Mouse (Mus musculus) macrophage (primary cell): ENCODE results near the gene Begain. TPM values are rescaled to one million over a fixed set of nuclear protein-coding genes. Genes with fewer than 3 reads are reported as not detected.

Experiments
- H3K27ac ChIP-seq: fragments of 350-480 bp; formaldehyde crosslinking; 2 replicates; pipeline ENCODE4 v1.9.0; 2021
- H3K36me3 ChIP-seq: fragments of 350-480 bp; formaldehyde crosslinking; 2 replicates; pipeline ENCODE4 v1.9.0; 2021; ENCODE audit errors: inconsistent target
- H3K4me3 ChIP-seq: fragments of 350-480 bp; formaldehyde crosslinking; 2 replicates; pipeline ENCODE4 v1.9.0; 2021; ENCODE audit errors: inconsistent target
- H3K79me2 ChIP-seq: fragments of 350-480 bp; formaldehyde crosslinking; 2 replicates; pipeline ENCODE4 v1.9.0; 2021; ENCODE audit errors: inconsistent target
- WGBS: methylation state at CpG from one replicate; pipeline ENCODE4 v1.1.7; 2026; ENCODE audit warnings: inconsistent platforms; ENCODE audit not compliant: missing documents; 5-methylcytosine and 5-hydroxymethylcytosine counted together
- polyA plus RNA-seq: library from polyadenylated mRNA; stranded (reverse); fragments of 250-400 nt; gene quantifications from 3 replicates; pipeline ENCODE4 v1.2.4, GENCODE M21; 2018; ENCODE audit warnings: inconsistent platforms

Gene Begain
- polyA plus RNA-seq, 1 experiment from 2014 or later = not detected

- Histone ChIP-seq H3K27ac (no peak overlapping the region), H3K4me3 (no peak overlapping the region), H3K36me3 (no peaks in the 10 kb centered on the region), H3K79me2 (no peaks in the 10 kb centered on the region)
- WGBS = 22% methylated on average over 2 of the region's 2 CpGs
Measured at GRCm38 (mm10) chr12:109074777-109075285, 6.8 kb upstream of the Begain start.

DNA sequence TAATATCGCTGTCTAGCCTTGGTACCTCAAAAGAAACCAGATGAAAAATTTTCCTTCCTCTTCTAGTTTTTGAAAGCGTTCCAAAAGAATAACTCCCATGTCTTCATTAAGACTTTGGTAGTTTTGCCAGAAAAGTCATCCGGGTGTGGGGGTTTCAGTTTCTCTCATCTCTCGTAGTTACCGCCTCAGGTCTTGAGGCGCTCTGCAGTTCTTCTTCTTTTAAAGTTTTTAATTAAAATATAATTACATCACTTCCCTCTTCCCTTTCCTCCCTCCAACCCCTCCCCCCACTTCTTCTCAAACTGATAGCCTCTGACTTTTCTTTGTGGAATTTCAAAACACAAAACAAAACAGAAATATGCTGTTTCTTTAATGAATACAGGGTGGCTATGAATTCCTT lies 6.1 kb upstream of the Begain start:
- Histone ChIP-seq H3K4me3 (no peak overlapping the region), H3K27ac (no peak overlapping the region), H3K36me3 (no peaks in the 10 kb centered on the region), H3K79me2 (no peaks in the 10 kb centered on the region)
- 3% methylated on average over 6 of the region's 6 CpGs for WGBS

DNA sequence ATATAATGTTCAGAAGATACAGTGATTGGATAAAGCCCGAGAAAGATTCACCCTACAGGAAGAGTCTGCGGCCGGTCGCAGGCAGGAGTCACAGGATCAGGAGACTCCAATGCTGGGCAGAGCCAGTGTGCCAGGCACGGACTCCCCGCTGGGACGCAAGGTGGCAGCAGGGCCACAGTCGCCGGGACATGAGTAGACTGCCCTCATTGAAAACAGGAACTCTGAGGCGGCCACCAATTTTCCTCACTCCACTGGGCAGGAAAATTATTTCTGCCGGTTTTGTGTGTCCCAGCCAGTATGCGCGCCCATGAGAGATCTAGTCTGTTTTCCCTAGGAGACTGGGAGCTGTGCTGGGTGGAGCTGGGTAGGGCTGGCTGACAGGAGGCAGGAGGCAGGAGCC lies 3.2 kb upstream of the Begain start:
- Histone ChIP-seq H3K4me3 (no peak overlapping the region), H3K79me2 (no peaks in the 10 kb centered on the region), H3K27ac (no peak overlapping the region), H3K36me3 (no peaks in the 10 kb centered on the region)
- WGBS = 41% methylated on average over 13 of the region's 13 CpGs

- WGBS = 7% methylated on average over 2 of the region's 2 CpGs
- Histone ChIP-seq H3K36me3 (no peaks in the 10 kb centered on the region), H3K79me2 (no peaks in the 10 kb centered on the region), H3K4me3 (no peak overlapping the region), H3K27ac (no peak overlapping the region)
Measured at GRCm38 (mm10) chr12:109069751-109070150, 1.7 kb upstream of the Begain start.

DNA sequence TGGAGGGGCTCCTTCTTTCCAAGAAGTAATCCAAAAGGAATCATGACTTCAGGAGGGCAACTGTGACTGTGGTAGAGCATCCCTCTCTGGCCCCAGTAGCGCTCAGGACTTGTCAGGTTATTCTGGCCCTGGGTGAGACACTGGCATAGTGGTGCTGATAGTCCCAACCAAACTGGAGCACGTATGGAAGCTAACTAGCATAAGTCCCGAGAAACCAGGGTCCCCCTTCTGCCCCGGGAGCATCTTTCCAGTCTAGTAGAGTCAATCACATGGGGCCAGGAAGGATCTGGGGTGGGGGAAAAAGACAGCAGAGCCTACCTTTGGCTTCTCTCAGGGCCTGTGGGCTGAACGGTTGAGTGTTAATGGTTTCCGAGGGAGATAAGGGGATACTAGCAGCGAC lies 721 bp upstream of the Begain start:
- WGBS = 85% methylated on average over 7 of the region's 7 CpGs
- Histone ChIP-seq H3K36me3 (no peaks in the 10 kb centered on the region), H3K4me3 (no peak overlapping the region), H3K79me2 (no peaks in the 10 kb centered on the region), H3K27ac (no peak overlapping the region)

GRCm38 (mm10) chr12:109067561-109068135 lies 369 bp downstream of the Begain start:
- Histone ChIP-seq H3K79me2 (no peaks in the 10 kb centered on the region), H3K27ac (no peak overlapping the region), H3K36me3 (no peaks in the 10 kb centered on the region), H3K4me3 (no peak overlapping the region)
- 3% methylated on average over 53 of the region's 59 CpGs for WGBS

DNA sequence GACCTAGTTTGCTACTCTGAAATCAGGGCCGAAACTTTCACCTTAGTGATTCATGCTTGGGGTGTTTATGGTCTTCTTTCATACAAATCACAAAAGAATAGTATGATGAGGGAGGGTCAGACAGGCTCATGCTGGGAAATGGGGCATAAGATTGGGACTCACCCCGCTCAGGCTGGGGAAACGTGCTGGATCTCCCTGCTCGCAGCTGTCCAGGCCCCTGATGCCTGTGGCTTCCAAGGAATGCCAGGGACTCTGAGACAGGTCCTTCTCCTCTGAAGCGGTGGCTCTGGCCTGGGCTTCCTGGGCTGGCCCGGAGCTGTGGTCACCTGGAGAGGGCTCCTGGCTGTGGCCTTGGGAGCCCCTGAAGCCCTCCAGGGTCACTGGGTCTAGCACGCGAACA lies 9.4 kb downstream of the Begain start:
- H3K36me3 ChIP-seq = no peaks in the 10 kb centered on the region
- no peak overlapping the region for H3K4me3 ChIP-seq
- H3K79me2 ChIP-seq = no peaks in the 10 kb centered on the region
- WGBS = 93% methylated on average over 8 of the region's 8 CpGs
- no peak overlapping the region for H3K27ac ChIP-seq

DNA sequence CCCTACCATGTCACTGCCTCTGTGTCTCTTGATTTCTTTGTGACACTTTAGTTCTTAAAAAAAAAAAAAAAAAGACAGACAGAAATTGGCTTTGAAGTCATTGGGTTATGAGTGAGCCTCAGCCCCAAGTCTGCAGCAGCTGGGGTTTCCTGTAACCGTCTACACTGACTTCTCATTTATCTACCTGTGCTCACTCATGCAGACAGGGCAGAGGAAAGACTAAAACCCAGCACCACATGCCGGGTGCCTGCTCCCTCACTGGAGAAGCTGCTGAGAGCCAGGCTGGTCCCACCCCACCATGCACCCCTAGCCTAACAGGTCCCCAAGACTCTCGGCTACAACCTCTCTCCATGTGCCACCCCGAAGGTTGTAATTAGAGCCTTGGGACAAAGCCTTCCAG lies 10.3 kb downstream of the Begain start:
- Histone ChIP-seq H3K79me2 (no peaks in the 10 kb centered on the region), H3K4me3 (no peak overlapping the region), H3K36me3 (no peaks in the 10 kb centered on the region), H3K27ac (no peak overlapping the region)
- 37% methylated on average over 4 of the region's 4 CpGs for WGBS

DNA sequence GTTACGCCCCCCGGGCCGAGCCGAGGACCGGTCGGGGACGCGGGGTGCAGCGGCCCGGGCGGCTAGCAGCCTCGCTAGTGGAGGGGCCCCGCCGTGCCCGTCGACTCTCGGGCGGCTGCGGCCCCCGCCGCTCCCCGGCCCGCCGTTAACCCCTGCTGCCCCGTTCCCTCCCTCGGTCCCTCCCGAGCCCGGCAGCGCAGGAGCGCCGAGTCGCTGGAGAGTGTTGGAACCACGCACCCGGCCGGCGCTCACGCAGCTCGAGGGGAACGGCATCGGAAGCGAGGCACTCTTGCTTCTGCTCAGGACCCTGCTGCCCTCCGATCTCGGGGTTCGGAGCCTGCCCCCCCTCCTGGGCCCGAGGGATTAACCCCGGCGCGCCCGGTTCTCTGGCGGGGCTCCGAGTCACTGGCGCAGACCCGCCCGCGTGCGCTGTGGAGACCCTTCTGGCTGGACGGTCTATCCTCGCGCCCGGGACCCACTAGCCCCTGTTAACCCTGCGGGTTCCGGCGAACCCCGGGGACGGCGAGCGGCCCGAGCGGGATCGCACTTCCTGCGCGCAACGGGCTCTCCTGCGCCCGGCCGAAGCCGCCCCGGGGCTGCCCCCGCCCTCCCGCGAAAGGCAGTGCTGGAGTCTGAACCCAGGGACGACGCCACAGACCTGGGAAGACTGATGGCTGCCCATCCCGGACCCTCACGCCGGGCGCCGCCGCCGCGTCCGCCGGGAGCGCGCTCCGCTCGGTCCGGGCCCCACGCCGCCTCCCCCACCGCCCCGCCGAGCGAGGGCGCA lies 14.8 kb downstream of the Begain start:
- Histone ChIP-seq H3K36me3 (no peaks in the 10 kb centered on the region), H3K4me3 (no peak overlapping the region), H3K27ac (no peak overlapping the region), H3K79me2 (no peaks in the 10 kb centered on the region)
- WGBS = 2% methylated on average over 102 of the region's 105 CpGs

DNA sequence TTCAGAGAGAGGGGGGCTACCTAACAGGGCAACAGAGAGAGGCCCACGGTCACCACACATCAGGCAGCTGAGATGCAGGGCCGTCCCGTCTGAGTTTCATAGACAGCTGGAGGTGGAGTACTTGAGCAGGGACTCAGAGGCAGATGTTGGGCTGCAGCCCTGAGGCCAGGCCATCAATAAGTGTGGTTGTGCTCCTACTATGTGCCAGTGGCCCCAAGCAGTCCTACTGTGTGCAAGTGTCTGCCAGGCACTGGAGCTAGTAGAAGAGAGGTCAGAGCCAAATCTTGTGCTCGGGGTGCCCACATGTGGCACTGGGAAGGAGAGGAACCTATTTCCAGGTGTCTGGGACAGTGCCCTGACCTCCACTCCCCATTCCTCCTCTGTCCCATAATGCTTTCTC lies 18.1 kb downstream of the Begain start:
- WGBS = 100% methylated on average over 1 of the region's 4 CpGs
- H3K79me2 ChIP-seq = no peaks in the 10 kb centered on the region
- H3K4me3 ChIP-seq = no peak overlapping the region
- H3K27ac ChIP-seq = no peak overlapping the region
- H3K36me3 ChIP-seq = no peaks in the 10 kb centered on the region

DNA sequence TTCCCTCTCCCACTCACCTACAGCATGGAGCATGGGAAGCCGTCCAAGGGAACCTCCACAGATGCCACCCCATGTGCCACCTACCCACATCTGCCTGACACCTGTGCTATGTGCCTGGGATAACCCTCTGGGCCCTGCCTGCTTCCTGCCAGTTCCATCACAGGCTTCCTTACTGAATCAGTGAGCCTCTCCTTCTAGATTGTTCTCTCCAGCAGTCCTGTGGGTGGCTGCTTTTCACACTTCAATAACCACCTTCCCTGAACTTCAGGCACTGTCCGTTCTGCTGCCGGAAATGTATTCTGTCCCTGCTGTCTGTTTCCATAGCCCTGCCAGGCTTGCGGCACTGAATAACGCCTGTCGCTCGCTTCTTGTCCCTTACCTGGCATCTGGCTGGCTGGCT lies 22.4 kb downstream of the Begain start:
- no peaks in the 10 kb centered on the region for H3K36me3 ChIP-seq
- no peak overlapping the region for H3K4me3 ChIP-seq
- WGBS = 84% methylated on average over 7 of the region's 7 CpGs
- H3K79me2 ChIP-seq = no peaks in the 10 kb centered on the region
- no peak overlapping the region for H3K27ac ChIP-seq

DNA sequence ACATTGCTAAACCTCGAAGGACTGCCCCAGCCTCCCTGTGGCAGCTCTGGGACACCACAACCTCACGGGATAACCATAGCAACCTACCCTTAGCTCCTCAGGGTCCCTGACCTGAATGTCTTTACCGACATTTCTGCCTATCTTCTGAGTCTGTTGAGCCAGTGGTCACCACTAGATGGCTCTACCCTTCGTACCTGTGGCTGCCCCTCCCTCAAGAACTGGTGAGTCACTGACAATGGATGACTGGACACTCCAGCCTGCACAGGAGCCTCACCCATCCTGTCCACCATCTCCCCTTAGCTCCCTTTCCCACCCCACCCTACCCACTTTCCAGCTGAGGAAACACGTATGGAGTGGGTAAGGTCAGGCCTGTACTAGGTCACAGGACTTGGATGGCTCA lies 23.5 kb downstream of the Begain start:
- no peak overlapping the region for H3K4me3 ChIP-seq
- no peaks in the 10 kb centered on the region for H3K79me2 ChIP-seq
- H3K27ac ChIP-seq = no peak overlapping the region
- no peaks in the 10 kb centered on the region for H3K36me3 ChIP-seq
- WGBS = 26% methylated on average over 5 of the region's 5 CpGs

DNA sequence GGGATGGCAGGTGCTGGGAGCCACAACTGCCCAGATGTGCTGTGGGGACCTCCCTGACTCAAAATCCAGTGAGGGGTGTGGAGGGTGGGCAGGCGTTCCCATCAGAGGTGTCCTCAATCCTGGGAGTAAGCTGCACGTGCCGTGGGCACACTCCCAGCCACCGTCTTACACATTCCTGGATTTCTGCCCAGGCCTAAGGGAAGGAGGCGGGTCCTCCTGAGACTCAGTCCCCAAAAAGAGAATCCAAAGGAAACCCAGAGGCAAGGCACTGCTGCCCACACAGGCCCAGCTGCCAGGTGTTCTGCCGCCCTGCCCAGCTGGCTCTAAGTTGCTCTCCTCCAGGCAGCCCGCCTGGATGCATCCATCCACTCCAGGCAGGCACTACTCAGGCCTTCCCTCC lies 28.7 kb downstream of the Begain start:
- no peaks in the 10 kb centered on the region for H3K36me3 ChIP-seq
- no peak overlapping the region for H3K4me3 ChIP-seq
- WGBS = 86% methylated on average over 7 of the region's 7 CpGs
- no peaks in the 10 kb centered on the region for H3K79me2 ChIP-seq
- H3K27ac ChIP-seq = no peak overlapping the region

- H3K27ac ChIP-seq = no peak overlapping the region
- 78% methylated on average over 12 of the region's 14 CpGs for WGBS
- no peak overlapping the region for H3K4me3 ChIP-seq
- H3K79me2 ChIP-seq = no peaks in the 10 kb centered on the region
- H3K36me3 ChIP-seq = no peaks in the 10 kb centered on the region
Measured at GRCm38 (mm10) chr12:109038179-109038819, 29.7 kb downstream of the Begain start.

GRCm38 (mm10) chr12:109037026-109037425 lies 31.0 kb downstream of the Begain start:
- no peaks in the 10 kb centered on the region for H3K79me2 ChIP-seq
- H3K36me3 ChIP-seq = no peaks in the 10 kb centered on the region
- H3K4me3 ChIP-seq = no peak overlapping the region
- 53% methylated on average over 2 of the region's 2 CpGs for WGBS
- no peak overlapping the region for H3K27ac ChIP-seq
